Mouse (Mus musculus): ENCODE data around the gene Krt80.

Gene Krt80

DNA sequence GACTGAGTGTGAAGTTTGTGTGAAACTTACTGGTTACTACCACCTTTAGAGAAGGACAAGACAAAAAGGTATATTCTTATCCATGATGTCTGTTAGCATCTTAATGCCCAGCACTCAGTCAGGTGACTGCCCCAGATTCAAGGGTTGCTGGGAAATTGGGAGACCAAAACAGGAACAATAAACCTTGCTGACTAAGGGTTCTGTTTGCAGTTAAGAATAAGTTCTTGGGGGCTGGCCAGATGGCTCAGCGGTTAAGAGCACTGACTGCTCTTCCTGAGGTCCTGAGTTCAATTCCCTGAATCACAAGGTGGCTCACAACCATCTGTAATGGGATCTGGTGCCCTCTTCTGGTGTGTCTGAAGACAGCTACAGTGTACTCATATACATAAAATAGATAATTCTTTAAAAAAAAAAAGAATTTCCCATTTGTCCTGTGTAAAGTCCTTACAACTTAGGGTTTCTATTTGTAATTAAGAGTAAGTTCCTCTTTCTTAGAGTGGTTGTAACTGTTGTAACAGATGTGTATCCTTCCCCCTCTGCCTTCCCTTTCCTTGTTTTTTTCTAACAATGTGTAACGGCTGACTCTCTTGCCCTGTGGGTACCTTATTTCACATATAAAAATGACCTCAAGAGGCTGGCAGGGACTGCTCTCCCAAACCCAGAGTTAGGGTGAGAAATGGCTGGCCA is 52.0 kb downstream of the Krt80 start:
- no peak for DNase-seq (ENCODE audit: low read depth, low spot score)

DNA sequence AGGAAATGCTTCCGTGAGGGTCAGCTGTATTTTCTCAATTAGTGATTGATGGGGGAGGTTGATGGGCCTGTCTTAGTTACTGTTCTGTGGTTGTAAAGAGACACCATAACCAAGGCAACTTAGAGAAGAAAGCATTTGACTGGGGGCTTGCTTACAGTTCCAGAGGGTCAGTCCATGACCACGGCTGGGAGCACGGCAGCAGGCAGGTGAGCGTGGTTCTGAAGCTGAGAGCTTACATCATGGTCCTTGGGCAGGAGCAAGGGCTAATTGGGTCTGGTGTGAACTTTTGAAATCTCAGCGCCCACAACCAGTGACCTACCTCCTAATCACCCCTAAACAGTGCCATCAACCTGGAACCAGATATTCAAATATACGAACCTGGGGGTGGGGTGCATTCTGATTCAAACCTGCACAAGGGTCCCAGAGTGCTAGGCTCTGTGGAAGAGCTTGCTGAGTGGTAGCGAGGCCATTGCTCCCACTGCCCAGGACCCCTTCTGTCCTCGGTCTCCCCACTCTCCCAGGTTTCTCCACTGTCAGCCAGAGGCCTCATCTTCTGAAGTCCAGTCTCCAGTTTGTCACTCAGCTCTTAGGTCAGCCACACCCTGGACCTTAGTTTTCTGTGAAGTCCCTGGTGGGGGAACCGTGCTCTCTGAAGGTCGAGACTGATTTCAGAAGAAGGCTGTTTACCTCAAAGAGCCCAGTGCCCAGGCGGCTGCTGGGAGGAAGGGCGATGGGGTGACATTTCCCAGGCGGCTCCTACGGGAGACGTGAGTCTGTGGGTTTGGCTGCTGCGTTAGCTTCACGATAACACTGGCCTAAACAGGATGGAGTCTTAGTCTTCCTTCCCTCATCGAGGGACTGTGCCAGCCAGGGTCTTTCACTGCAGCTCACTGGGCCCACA is 52.8 kb downstream of the Krt80 start:
- DNase-seq (ENCODE audit: low read depth, low spot score): no peak

DNA sequence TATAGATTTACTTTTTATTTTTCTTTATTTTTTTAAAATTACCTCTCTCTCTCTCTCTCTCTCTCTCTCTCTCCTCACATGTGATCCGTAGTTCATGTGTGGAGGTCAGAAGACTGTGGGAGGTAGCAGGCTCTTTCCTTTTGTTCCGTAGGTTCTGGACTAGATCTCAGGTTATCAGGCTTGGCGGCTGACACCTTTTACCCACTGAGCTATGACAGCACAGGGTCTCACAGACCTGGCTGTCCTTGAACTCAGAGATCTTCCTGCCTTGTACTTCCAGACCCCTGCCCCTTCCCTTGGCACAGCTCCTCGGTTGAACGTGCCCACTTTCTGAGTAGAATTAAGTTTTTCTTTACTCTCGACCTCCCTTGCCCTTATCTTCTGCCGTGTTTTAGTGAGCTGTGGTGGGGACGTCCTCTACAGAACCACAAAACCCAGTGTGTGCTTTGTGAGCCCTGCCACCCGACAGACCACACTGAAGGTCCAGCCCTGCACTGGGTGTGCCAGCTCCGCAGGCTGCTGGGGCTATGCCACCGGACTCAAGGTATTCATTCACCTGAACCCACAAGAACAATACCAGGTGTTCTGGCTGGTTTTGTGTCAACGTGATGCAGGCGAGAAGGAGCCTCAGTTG is 53.6 kb downstream of the Krt80 start:
- no peak for DNase-seq (ENCODE audit: low read depth, low spot score)

DNA sequence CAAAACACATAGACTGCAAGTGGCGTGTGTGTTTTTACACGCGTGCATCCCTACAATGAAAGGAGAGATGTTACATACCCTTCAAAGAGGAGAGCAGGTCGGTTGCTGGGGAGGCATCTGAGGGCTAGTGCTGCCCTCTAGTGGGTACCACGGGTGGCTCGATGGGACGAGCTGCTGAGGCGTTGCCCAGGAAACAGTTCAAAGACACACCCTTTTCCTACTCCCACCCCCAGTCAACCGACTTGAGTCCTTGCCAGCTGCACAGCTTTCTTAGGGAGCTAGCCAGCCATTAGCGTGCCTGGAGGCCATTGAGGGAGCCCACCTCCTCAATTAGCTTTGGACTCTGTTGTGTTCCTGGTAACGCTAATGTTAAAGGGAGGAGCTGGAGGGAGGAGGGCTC is 54.1 kb downstream of the Krt80 start:
- DNase-seq (ENCODE audit: low read depth, low spot score): peak; percentile 90

DNA sequence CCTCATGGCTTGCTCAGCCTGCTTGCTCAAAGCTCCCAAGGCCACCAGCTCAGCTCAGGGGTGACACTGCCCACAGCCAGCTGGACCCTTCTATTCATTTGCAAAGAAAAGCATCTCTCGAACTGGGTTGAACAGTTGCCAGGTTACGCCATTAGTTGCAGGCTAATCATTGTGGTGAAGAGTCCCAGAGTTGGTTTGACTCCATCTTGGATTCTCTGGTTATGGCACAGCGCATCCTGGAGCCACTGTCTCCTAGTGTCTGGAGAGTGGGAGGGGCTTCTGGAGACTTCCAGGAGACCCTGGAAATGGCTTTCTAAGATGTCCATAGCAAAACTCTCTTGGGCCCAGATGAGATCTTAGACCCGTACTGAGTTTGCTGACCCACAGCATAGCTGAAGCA is 54.6 kb downstream of the Krt80 start:
- no peak for DNase-seq (ENCODE audit: low read depth, low spot score)

DNA sequence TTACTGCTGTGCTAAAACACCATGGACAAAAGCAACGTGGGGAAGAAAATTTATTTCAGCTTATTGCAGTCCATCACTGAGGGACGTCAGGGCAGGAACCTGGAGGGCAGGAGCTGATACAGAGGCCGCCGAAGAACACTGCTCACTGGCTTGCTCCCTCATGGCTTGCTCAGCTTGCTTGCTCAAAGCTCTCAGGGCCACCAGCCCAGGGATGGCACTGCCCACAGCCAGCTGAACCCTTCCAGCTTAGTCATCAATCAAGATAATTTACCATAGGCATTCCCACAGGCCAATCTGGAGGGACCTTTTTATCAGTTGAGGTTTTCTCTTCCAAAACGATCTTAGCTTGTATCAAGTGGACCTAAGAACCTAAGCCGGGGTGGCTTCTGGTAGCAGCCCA is 58.0 kb downstream of the Krt80 start:
- no peak for DNase-seq (ENCODE audit: low read depth, low spot score)

DNA sequence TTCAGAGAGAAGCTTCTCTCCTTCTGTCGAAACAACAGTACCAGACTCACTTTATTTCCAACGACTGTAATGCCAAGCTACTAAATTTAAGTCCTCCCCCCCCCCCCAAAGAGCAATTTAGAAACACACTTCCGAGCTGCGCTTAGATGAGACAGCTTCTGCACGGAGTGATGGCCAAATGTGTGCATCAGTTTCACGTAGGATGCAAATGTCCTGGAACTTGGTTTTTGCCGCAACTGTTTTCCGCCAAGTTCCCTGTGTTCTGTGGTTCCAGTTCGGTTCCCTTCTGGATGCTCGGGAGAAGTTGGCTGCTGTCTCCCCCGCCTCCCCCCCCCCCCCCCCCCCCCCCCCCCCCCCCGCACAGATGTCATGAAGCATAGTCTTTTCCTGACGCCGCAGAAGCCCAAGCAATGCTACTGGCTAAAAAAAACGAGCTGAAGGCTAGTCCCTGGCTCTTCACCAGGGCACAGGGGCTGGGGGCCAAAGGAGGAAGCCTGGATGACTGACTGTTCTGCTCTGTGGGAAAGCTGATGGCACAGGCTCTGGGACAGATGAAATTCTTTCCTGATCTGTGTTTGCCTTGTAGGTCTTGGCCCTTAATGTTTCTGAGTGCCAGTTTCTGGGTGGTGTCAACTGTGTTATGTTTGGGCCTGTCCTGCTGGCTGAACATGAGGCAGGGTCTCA is 58.7 kb downstream of the Krt80 start:
- peak; percentile 74 for DNase-seq (ENCODE audit: low read depth, low spot score)

DNA sequence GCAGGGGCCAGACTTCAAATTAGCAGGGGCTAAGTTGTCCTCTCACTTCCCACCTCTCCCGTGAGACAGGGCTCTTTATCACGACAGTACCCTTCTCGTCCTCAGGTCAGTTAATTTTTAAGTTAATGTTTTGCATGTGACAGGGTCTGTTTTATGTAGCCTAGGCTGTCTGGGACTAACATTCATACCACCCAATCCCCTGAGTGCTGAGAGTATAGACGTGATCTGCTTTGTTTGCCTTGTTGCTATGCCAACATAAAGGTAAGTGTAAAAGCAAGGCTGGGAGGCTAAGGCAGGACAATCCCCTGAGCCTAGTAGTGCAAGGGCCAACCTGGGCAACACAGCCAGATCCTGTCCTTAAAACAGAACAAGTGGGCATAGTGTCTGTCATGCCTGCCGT is 60.5 kb downstream of the Krt80 start:
- no peak for DNase-seq (ENCODE audit: low read depth, low spot score)

DNA sequence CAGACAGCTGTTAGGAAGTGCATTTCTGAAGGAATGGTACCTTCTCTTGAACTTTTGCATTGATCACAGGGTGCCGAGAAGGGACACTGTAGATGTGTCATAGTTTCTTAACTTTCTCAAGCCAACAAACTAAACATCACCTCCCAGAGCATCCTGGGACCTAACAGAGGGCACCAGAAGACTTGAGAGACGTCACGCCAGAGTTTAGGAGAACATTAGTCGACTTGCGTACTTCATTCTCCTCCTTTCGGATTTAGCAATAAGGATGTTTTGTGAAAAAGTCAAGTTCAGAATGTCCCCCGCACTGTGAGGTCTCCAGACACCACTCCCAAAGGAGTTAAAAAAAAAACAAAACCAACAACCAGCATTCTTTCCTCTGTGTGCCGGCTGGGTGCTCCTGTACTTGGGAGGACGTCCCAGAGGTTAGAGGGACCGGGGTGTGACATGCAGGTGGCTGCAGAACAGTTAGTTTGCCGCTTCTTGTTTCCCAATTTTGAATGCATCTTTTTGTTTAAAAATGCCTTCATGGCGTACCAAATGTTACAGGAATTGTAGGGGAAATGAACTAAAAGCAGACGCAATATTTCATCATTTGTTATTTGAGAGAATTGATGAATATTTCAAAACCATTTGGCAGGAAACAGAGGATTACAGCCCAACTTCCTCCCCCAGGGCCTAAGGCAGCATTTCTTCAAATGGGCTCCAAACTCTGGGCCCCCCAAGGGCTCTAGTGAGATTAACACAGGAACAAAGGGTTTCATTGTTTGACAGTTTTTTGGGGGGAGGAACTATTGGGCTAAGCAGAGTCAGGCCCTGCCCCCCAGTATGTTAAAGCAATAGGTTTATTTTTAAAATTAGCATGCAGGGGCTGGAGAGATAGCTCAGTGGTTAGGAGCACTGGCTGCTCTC is 61.3 kb downstream of the Krt80 start:
- DNase-seq (ENCODE audit: low read depth, low spot score): no peak

DNA sequence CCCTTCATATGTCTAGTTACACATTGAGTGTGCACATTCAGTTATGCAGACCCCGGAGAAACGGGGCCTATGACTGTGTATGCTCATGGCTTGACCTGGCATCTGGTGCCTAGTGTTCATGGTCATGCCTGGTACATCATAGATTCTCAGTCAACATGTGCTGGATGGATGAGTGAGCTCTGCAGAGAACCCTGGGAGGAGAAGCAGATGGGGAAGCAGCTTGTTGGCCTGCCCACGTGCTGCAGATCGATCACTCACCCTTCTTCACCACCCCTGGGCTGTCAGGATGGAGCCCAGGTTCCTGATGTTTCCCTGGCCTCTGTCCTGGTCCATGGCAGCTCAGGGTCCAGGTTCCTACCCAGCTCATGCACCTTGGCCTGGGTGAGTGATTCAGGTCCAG is 63.5 kb downstream of the Krt80 start:
- DNase-seq (ENCODE audit: low read depth, low spot score): no peak

DNA sequence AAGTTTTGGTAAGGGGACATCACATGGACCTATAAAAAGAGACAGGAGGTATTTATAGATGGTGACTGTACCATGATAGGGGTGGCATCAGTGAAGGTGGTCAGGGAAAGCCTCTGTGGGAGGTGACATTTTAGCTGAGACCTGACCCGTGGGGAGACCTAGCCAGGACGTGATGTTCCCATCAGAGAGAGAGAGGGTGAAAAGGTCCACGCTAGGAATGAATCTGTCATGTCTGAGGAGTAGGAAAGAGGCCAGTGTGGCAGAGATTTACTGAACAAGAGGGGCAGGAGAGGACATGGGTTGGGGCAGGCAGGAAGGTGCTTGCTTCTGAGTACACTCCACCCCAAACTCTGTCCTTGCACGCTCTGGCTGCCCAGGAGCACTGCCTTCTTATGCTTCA is 66.1 kb downstream of the Krt80 start:
- DNase-seq (ENCODE audit: low read depth, low spot score): peak; percentile 93

DNA sequence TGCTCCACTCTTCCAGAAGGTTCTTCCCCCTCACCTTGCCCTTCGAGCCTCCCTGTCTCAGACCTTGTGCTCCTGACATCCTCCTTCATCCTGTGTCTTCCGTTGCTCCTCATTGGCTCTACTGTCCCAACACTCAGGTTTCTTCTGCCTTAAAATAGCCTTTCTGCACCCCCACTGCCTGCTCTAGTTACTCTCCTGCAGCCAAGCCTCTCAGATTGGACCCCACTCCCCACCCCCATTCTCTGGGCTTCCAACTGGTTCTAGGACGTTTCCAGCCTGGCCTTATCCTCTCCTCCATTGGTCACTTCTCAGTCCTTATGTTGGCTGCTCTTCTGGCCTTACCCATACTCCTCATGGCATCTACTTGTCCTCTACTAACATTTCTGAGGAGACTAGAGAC is 67.8 kb downstream of the Krt80 start:
- DNase-seq (ENCODE audit: low read depth, low spot score): peak; percentile 89

DNA sequence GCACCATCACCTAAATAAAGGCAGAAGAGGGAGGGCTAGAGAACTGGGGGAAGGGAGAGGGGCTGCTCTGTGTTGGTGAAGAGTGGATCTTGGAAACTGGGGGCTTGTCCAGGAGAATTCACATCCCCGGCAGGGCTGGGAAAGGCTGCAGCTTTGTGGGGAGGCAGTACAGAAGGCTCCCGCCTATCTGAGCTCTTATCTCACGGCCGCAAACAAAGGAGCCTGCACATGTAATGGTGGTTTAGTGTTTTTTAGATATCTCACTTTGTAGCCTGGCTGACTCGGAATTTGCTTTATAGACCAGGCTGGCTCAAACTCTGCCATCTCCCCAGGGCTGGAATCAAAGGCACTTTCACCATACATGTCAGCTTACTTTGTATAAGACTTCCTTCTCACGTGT is 69.8 kb downstream of the Krt80 start:
- DNase-seq (ENCODE audit: low read depth, low spot score): no peak

DNA sequence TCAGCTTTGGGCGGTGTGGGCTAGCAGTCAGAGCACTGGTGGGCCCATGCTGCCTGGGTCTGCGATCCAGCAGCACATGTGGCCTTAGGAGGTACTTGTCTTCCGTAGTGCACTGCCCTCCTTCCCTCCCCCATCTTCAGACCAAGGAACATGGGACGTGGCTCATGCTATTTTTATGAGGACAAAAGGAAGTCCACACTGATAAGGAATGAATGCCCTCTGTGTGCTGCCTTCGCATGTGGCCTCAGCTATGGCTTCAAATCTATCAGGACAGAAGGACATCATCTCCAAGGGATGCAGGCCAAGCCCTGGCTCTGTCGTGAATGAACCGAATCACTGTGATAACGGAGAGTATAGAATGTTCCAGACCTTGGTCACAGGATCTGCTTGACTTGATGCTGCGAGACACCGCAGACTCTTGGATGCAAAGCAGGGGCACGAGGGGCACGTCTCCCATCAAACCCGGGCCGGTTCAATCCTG is 70.4 kb downstream of the Krt80 start:
- no peak for DNase-seq (ENCODE audit: low read depth, low spot score)

DNA sequence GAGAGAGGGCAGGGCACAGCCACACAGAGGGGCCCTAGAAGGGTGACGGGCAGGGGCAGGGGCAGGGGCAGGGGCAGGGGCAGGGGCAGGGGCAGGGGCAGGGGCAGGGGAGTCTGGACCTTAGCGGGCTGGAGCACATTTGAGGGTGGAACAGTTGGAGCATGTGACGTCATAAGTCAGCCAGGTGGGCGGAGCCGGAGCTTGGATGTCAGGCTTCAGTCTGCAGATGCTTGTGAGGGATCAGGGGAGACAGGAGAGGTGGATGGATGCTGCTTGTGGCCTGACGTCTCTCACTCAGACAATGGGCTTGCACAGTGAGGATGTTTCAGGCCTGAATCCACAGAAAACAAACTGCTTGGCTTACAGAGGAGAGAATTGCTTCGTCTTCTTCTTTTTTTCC is 71.4 kb downstream of the Krt80 start:
- DNase-seq (ENCODE audit: low read depth, low spot score): no peak

DNA sequence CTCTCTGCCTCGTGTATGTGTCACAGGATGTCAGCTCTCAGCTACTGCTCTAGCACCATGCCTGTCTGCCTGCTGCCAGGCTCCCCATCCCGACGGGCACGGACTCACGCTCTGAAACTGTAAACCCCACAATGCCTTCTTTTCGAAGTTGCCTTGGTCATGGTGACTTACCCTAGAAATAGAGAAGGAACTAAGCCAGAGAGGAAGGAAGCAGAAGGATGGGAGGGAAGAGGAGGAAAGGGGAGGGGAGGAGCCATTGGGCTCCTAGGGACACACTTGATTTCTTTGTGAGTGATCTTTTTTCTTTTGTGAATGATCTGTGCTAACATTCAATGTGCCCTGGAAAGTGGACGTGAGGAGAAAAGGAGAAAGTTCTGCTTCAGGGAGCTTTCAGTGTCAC is 72.0 kb downstream of the Krt80 start:
- no peak for DNase-seq (ENCODE audit: low read depth, low spot score)

All from skeletal muscle tissue, adult 2 months (tissue).